Mouse (Mus musculus) C2C12 (cell line): ENCODE results near the gene Plvap. TPM values are rescaled to one million over a fixed set of nuclear protein-coding genes. Genes with fewer than 3 reads are reported as not detected.

Experiments used
- H3K27me3 ChIP-seq: one replicate; pipeline ENCODE4 v1.6.1; 2011; ENCODE audit not compliant: control insufficient read depth, insufficient read depth, insufficient read length
- H3K36me3 ChIP-seq: one replicate; pipeline ENCODE4 v1.6.1; 2011; ENCODE audit not compliant: control insufficient read depth, insufficient read depth
- H3K4me3 ChIP-seq: one replicate; pipeline ENCODE4 v1.5.1; 2011; ENCODE audit warnings: mild to moderate bottlenecking, control low read depth; ENCODE audit not compliant: poor library complexity, insufficient read depth, severe bottlenecking
- H3K79me2 ChIP-seq: one replicate; pipeline ENCODE4 v1.6.1; 2011; ENCODE audit not compliant: control insufficient read depth, insufficient read depth
- H3K79me3 ChIP-seq: one replicate; pipeline ENCODE4 v1.6.1; 2011; ENCODE audit warnings: low read depth, control low read depth
- H3ac ChIP-seq: one replicate; pipeline ENCODE3; 2011; ENCODE audit warnings: low read depth; ENCODE audit not compliant: control insufficient read depth, insufficient read length
- CEBPB ChIP-seq: IDR thresholded peaks from one replicate; pipeline ENCODE4 v1.6.1; 2011; ENCODE audit warnings: low read depth, mild to moderate bottlenecking, control low read depth, moderate library complexity
- CTCF ChIP-seq: IDR thresholded peaks from one replicate; pipeline ENCODE4 v1.5.1; 2011; ENCODE audit not compliant: control insufficient read depth, insufficient read depth, insufficient read length
- FOSL1 ChIP-seq: IDR thresholded peaks from one replicate; pipeline ENCODE4 v1.8.0; 2011; ENCODE audit warnings: mild to moderate bottlenecking, low read length; ENCODE audit not compliant: poor library complexity, insufficient read depth, severe bottlenecking
- MAX ChIP-seq: IDR thresholded peaks from one replicate; pipeline ENCODE4 v1.6.1; 2011; ENCODE audit warnings: mild to moderate bottlenecking, control low read depth
- MYOD1 ChIP-seq: IDR thresholded peaks from one replicate; pipeline ENCODE4 v1.6.1; 2011; ENCODE audit warnings: low read depth; ENCODE audit not compliant: control insufficient read depth, insufficient read length
- MYOG ChIP-seq: IDR thresholded peaks from one replicate; pipeline ENCODE4 v1.6.1; 2011; ENCODE audit not compliant: control insufficient read depth, insufficient read length; ENCODE audit errors: extremely low read depth
- USF1 ChIP-seq: IDR thresholded peaks from one replicate; pipeline ENCODE4 v1.6.1; 2011; ENCODE audit warnings: low read depth, mild to moderate bottlenecking, control low read depth, moderate library complexity
- polyA plus RNA-seq: library from polyadenylated mRNA; unstranded; fragments of >200 nt; fragmentation: generic; extraction: Trizol; gene quantifications from one replicate; pipeline ENCODE4 v1.2.1, GENCODE M21; 2012; ENCODE audit warnings: missing spikeins

Gene Plvap
- polyA plus RNA-seq, 1 experiment: 0.07 TPM

DNA sequence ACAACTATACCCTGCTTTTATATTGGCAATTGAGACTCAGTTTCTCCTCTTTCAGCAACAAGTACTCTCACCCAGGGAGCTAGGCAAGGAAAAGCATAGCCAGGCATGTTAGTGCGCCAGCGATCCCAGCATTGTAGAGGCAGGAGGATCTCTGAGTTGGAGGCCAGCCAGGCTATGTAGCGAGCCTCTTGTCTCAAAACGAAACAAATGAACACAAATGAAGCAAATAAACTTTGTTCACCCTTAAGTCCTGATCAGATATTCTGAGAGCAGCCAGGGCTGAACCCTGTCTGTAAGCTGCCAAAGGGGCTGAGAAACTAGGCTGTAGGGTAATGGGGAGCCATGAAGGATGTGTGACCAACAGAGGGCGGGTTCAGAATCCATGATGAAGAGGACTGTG lies 15.7 kb downstream of the Plvap start:
- no peaks in the 10 kb centered on the region for H3K27me3 ChIP-seq
- H3K79me3 ChIP-seq: no peaks in the 10 kb centered on the region

DNA sequence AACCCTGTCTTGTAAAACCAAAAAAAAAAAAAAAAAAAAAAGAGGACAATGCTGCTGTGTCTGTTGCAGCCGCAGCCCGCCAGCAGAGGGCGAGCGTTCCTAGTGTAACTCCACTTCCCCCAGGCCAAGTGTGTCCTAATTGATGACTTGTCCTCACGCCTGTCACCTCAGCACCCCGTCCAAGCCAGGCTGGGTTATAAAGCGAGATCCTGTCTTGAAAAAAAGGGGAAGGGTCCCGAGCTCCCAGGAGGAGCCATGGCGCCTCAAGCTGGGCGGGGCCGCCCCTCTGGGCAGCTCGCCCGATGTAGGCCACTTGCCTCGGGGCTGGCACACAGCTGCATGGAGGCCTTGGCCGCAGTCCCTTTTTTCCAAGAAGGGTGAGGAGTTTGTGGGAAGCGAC lies 16.5 kb downstream of the Plvap start:
- H3K79me2 ChIP-seq: peaks cover 8% of the 10 kb centered on the region
- H3K4me3 ChIP-seq: no peak overlapping the region
- H3ac ChIP-seq: no peak overlapping the region
- H3K79me3 ChIP-seq: peaks cover under 1% of the 10 kb centered on the region
- no peaks in the 10 kb centered on the region for H3K27me3 ChIP-seq
- TF ChIP-seq CTCF: peak; percentile 38
- TF ChIP-seq MYOD1: no peak
- H3K36me3 ChIP-seq: peaks cover 17% of the 10 kb centered on the region

More for the DNA sequence above, 15.7 kb downstream of the Plvap start:
- no peak for TF ChIP-seq CTCF
- no peak for TF ChIP-seq CEBPB
- no peak for TF ChIP-seq MYOG
- no peak for TF ChIP-seq FOSL1
- TF ChIP-seq MAX: no peak
- no peak for TF ChIP-seq MYOD1
- no peak for TF ChIP-seq USF1
- no peaks in the 10 kb centered on the region for H3K79me2 ChIP-seq
- H3ac ChIP-seq: no peak overlapping the region
- peaks cover 9% of the 10 kb centered on the region for H3K36me3 ChIP-seq
- H3K4me3 ChIP-seq: no peak overlapping the region

DNA sequence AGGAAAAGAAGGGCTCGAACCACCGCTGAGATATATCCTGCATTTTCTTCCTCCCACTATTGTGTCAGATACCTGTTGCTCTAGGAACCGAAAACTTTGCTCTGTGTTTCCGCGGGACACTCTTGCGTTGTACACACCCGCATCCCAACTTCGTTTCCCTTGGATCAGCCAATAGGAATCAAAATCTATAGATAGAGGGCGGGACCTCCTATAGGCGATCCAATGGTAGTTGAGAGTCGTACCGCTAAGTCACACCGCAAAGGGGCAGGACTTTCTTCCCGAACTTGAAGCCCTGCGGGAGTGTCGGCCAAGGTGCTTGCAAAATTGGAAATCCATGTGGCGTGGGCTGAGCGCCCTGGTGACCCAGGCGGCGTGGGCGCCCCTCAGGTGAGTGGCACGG lies 23.1 kb downstream of the Plvap start:
- peaks cover 15% of the 10 kb centered on the region for H3K79me3 ChIP-seq
- H3K27me3 ChIP-seq: no peaks in the 10 kb centered on the region
- peaks cover 27% of the 10 kb centered on the region for H3K36me3 ChIP-seq
- H3K79me2 ChIP-seq: peaks cover 48% of the 10 kb centered on the region
- peak overlapping the region; percentile 68 for H3K4me3 ChIP-seq
- TF ChIP-seq MAX (peak; percentile 72), USF1 (no peak)
- peak overlapping the region; percentile 83 for H3ac ChIP-seq

DNA sequence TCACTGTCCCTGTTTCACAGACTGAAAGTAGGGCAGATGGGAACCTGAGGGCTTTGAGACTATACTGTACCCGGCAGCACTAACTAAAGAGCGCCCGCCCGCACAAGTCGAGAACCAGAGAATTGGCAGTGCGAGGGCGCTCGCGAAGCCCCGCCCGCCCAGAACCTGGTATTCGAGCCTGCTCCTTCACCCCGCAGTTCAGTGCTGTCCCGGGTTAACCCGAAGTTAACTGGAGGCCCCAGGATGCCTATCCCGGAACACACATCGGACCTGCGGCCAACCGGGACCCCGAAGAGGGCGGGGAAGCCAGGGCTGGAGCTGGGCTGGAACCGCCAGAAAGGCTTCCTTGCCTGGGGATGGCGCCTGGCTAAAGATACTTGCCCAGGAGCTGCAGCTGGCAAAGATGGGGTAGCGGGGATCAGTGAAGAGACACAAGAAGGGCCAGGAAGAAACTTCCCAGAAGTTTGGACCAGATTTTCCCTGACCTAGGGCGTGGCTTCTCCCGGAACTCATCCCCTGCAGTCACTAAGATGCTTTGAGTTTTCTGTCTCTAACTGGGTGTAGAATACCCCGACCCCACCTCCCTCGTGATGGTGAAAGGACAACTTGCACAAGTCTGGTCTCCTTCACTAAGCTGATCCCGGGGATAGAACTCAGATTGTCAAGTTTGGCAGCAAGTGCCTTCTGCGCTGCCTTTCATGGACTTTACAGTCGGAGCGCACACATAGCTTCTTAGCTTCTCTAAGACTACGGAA lies 23.7 kb downstream of the Plvap start, which contains the start of gene Gtpbp3:
Gene Gtpbp3, plus strand, starts transcription at position 413 of the 755 bp plus-strand sequence.
- Histone ChIP-seq H3K4me3 (peak within 1 kb of the TSS; percentile 68), H3K79me3 (peaks cover 15% of the 10 kb centered on the region), H3ac (peak within 1 kb of the TSS; percentile 83), H3K79me2 (peaks cover 50% of the 10 kb centered on the region), H3K36me3 (peaks cover 31% of the 10 kb centered on the region), H3K27me3 (no peaks in the 10 kb centered on the region)
- no peak for TF ChIP-seq CEBPB
- no peak for TF ChIP-seq MAX
- TF ChIP-seq USF1: no peak
- no peak for TF ChIP-seq CTCF
- no peak for TF ChIP-seq FOSL1
- no peak for TF ChIP-seq MYOD1
- TF ChIP-seq MYOG: no peak

DNA sequence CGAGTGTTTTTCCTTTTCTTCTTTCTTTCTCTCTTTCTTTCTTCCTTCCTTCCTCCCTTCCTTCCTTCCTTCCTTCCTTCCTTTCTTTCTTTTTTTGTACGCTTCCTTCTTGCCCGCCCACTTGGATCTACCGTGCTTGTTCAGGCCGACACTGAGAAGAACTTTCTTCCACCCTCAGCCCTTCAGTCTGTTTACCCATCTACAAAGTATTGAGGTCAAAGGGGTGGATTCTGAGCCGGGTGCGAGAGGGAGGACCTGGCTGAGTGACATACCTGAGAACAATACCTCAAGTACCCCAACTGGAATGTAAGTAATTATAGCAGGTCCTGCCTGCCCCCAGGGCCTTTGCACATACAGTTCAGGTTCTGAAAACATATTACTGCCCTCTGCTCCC lies 25.4 kb downstream of the Plvap start:
- Histone ChIP-seq H3ac (no peak overlapping the region), H3K79me2 (peaks cover 50% of the 10 kb centered on the region), H3K27me3 (no peaks in the 10 kb centered on the region), H3K4me3 (peak overlapping the region; percentile 59), H3K79me3 (peaks cover 15% of the 10 kb centered on the region), H3K36me3 (peaks cover 23% of the 10 kb centered on the region)
- TF ChIP-seq USF1: no peak
- TF ChIP-seq MYOD1: no peak
- no peak for TF ChIP-seq FOSL1
- no peak for TF ChIP-seq MYOG
- TF ChIP-seq CEBPB: no peak
- no peak for TF ChIP-seq MAX
- TF ChIP-seq CTCF: no peak

DNA sequence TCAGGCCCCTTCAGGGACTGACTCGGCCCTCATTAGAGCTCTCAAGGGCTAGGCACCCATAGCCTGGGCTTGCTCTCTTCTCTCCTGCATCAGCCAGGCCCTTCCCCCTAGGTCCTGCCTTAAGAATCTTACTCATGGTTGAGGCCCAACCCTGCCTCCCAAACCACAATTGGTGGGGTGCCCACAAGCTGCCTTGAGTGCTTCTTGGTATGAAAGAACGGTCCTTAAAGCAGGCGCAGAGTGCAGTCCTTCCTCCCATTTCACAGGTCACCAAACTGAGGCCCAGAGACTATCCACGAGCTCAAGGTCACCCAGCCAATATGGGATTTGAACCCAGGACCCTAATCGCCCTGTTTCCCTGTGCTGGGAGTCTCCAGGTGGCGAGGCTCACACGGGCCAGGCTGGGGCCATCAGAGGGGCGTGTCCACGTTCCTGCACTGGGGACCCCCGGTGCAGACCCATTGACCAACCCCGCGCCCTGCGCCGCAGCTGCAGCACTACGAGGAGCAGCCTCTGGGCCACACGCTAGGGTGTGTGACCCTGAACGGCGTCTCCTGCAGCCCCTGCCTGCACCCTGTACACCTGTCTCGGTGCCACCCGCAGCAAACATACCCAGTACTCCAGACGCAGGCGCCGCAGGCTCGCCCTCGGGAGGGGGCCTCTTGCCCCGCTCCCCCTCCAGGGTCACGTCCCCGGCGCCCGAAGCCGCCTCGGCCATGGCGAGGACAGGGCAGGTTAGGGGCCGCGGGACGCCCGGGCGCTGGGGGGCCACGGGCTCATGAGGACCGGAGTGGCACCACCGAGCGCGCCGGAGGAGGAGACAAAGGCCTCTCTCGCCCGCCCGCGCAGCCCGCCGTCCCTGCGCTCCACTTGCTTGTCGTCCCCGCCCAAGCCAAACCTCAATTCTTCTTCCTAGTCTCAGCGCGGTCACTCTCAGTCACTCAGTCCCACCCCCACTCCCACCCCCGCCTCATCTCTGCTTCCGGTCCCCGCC lies 26.1 kb downstream of the Plvap start, which contains the start of gene Ano8:
Gene Ano8, minus strand, starts transcription at position 822 of the 994 bp plus-strand sequence.
- Histone ChIP-seq H3K27me3 (no peaks in the 10 kb centered on the region), H3ac (peak within 1 kb of the TSS; percentile 90), H3K79me3 (peaks cover 15% of the 10 kb centered on the region), H3K4me3 (peak within 1 kb of the TSS; percentile 59), H3K79me2 (peaks cover 46% of the 10 kb centered on the region), H3K36me3 (peaks cover 19% of the 10 kb centered on the region)
- TF ChIP-seq USF1: no peak
- no peak for TF ChIP-seq MYOG
- TF ChIP-seq FOSL1: no peak
